Mouse (Mus musculus) liver, embryonic 14.5 days (tissue): ENCODE measurements around the gene Nav2. TPM values are rescaled to one million over a fixed set of nuclear protein-coding genes. Genes with fewer than 3 reads are reported as not detected.

Source experiments
- ATAC-seq: fragments of 200-750 bp; cut with Nextera tagmentation; 2 replicates; pipeline ENCODE4 v1.8.0; 2017; ENCODE audit warnings: moderate number of reproducible peaks, mild to moderate bottlenecking, moderate library complexity; ENCODE audit not compliant: insufficient read depth
- DNase-seq, 3 experiments: peaks; one replicate each; pipeline ENCODE4 v3.0.0-alpha.2; 2012 to 2013; ENCODE audit warnings: low read depth in 3 of 3, low spot score in 3 of 3
- H3K27ac ChIP-seq: fragments of 300-500 bp; sonication (generic); 2 replicates; pipeline ENCODE4 v1.5.1; 2014; ENCODE audit warnings: moderate library complexity, mild to moderate bottlenecking, control low read depth, inconsistent platforms
- H3K27me3 ChIP-seq: fragments of 300-500 bp; sonication (generic); 2 replicates; pipeline ENCODE4 v1.6.1; 2014; ENCODE audit warnings: mild to moderate bottlenecking, low read length, moderate library complexity; ENCODE audit not compliant: control insufficient read depth, insufficient read depth
- H3K36me3 ChIP-seq: fragments of 300-500 bp; sonication (generic); replicated peaks from 2 replicates; pipeline ENCODE4 v1.6.1; 2014; ENCODE audit warnings: low read depth; ENCODE audit not compliant: control insufficient read depth, insufficient read depth
- H3K4me1 ChIP-seq, 2 experiments: fragments of 200-500 bp in 1 of 2; fragments of 300-500 bp in 1 of 2; sonication (generic) in 1 of 2; replicated peaks; 2 replicates each; pipeline ENCODE4 v1.6.1; 2012 to 2014; ENCODE audit warnings: antibody characterized with exemption in 1 of 2, inconsistent platforms in 1 of 2, low read length in 1 of 2; ENCODE audit not compliant: control insufficient read depth in 2 of 2, insufficient read depth in 2 of 2
- H3K4me2 ChIP-seq: fragments of 300-500 bp; sonication (generic); 2 replicates; pipeline ENCODE4 v1.6.1; 2014; ENCODE audit warnings: low read depth, mild to moderate bottlenecking, control low read depth, moderate library complexity
- H3K4me3 ChIP-seq, 2 experiments: fragments of 200-500 bp in 1 of 2; fragments of 300-500 bp in 1 of 2; sonication (generic) in 1 of 2; 2 replicates each; pipeline ENCODE4 v1.5.1; 2012 to 2014; ENCODE audit warnings: low read depth in 2 of 2, low read length in 2 of 2, mild to moderate bottlenecking in 2 of 2, control low read depth in 1 of 2, inconsistent platforms in 1 of 2, moderate library complexity in 1 of 2; ENCODE audit not compliant: insufficient read depth in 1 of 2
- H3K9ac ChIP-seq: fragments of 300-500 bp; sonication (generic); replicated peaks from 2 replicates; pipeline ENCODE4 v1.6.1; 2014; ENCODE audit warnings: mild to moderate bottlenecking, control low read depth, moderate library complexity
- H3K9me3 ChIP-seq: fragments of 300-500 bp; sonication (generic); 2 replicates; pipeline ENCODE4 v1.6.1; 2016; ENCODE audit warnings: low read length, mixed read lengths; ENCODE audit not compliant: control insufficient read depth
- CTCF ChIP-seq: IDR thresholded peaks from 2 replicates; pipeline ENCODE4 v1.5.1; 2016; ENCODE audit warnings: antibody characterized with exemption, low read depth, control low read depth
- EP300 ChIP-seq: IDR thresholded peaks from 2 replicates; pipeline ENCODE4 v1.6.1; 2016; ENCODE audit warnings: antibody characterized with exemption, low read depth
- WGBS: fragments of 180-500 bp; shearing (Covaris S2); extraction: QIAGEN DNeasy Blood & Tissue Kit; methylation state at CpG from one replicate; pipeline ENCODE4 v1.1.7; 2014; ENCODE audit not compliant: insufficient replicate concordance; 5-methylcytosine and 5-hydroxymethylcytosine counted together
- polyA plus RNA-seq, 2 experiments: library from polyadenylated mRNA; depleted of rRNA in 1 of 2; stranded (reverse) in 1 of 2; unstranded in 1 of 2; fragments of >200 nt; fragmentation: Nextera tagmentation in 1 of 2; extraction: Ambion mirVana in 1 of 2; gene quantifications; 2 replicates each; pipeline versions ENCODE4 v1.2.1 to v1.2.3; 2012 to 2014

Gene Nav2
- polyA plus RNA-seq, 2 experiments, result 1.5 to 1.6 TPM

DNA sequence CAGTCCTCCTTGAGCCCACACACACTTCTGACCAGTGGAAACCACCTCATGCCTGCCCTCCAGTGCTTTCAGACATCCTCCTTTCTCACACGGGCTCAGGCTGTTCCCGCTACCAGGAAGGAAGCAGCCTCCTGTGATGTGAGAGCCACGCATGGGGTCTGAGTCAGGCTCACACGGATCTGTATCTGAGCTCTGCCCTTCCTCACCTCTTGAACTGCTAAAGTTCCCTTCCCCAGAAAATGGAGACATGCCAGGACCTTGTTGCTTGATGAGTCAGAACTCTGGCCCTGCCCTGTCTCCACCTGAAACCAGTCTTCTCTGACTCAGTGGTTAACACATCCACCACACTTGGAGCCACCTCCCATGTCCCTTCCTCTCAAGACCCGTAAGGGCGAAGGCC is 185.1 kb downstream of the Nav2 start:
- TF ChIP-seq EP300 (no peak), CTCF (no peak)
- Histone ChIP-seq H3K36me3 (no peaks in the 10 kb centered on the region), H3K27ac (no peak overlapping the region), H3K27me3 (no peaks in the 10 kb centered on the region; the same call in 1 of the 2 replicates), H3K9me3 (no peaks in the 10 kb centered on the region), H3K9ac (no peak overlapping the region), H3K4me2 (no peak overlapping the region), H3K4me1 (peaks cover 0 to 3% of the 10 kb centered on the region in 2 experiments; a peak in 2 of 4 replicates), H3K4me3 (no peak overlapping the region)
- DNase-seq (no peak), ATAC-seq (no peak)
- 41% methylated on average over 6 of the region's 6 CpGs for whole genome bisulfite sequencing

DNA sequence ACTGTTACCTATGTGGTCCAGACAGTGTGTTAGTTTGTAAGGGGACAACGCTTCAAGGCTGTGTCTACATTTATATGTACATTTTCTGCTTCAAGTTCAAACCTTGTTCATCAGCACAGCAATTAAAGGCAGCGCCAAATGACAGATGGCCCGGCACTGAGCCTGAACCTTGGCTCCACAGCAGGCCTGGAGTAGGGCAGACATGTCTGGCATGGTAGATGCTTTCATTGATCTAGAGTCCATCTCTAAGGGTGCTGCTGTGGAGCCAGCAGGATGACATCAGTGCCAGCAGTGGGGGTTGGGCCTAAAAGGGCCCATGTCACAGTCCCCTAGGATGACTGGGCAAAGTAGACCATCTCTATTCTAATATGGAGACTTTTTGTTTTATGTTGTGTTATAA is 186.0 kb downstream of the Nav2 start:
- no peak for DNase-seq
- Histone ChIP-seq H3K4me3 (no peak overlapping the region), H3K27me3 (no peaks in the 10 kb centered on the region; the same call in 1 of the 2 replicates), H3K27ac (no peak overlapping the region), H3K4me1 (peaks cover 3 to 12% of the 10 kb centered on the region in 2 experiments; a peak in 3 of 4 replicates), H3K4me2 (no peak overlapping the region), H3K9ac (no peak overlapping the region), H3K9me3 (no peaks in the 10 kb centered on the region), H3K36me3 (no peaks in the 10 kb centered on the region)
- no peak for ATAC-seq
- no peak for TF ChIP-seq CTCF
- no peak for TF ChIP-seq EP300
- WGBS, result 71% methylated on average over 3 of the region's 3 CpGs

DNA sequence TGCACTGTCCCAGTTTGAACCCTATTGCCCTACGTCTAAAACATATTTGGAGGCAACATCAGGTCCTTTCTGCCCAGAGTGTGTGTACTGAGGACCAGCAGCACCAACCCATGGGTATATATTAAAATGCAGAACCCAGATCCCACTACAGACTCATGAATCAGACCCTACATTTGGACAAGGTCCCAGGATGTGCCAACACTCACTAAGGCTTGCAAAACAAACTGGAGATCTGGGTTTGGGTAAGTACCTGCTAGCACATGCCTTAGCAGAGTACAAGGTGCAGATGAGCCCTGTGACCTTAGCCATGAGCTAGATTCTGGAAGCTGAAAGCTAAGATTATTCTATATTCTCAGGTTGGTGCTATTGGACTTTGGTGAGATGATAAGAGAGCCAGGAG is 192.8 kb downstream of the Nav2 start:
- Histone ChIP-seq H3K9me3 (no peaks in the 10 kb centered on the region), H3K4me3 (no peak overlapping the region), H3K4me1 (peaks cover 45 to 59% of the 10 kb centered on the region in 2 experiments), H3K9ac (no peak overlapping the region), H3K4me2 (no peak overlapping the region), H3K27me3 (no peaks in the 10 kb centered on the region), H3K36me3 (no peaks in the 10 kb centered on the region), H3K27ac (no peak overlapping the region)
- DNase-seq, result no peak
- TF ChIP-seq CTCF, result no peak
- TF ChIP-seq EP300, result no peak
- WGBS, result 63% methylated on average over 1 of the region's 1 CpGs
- no peak for ATAC-seq

DNA sequence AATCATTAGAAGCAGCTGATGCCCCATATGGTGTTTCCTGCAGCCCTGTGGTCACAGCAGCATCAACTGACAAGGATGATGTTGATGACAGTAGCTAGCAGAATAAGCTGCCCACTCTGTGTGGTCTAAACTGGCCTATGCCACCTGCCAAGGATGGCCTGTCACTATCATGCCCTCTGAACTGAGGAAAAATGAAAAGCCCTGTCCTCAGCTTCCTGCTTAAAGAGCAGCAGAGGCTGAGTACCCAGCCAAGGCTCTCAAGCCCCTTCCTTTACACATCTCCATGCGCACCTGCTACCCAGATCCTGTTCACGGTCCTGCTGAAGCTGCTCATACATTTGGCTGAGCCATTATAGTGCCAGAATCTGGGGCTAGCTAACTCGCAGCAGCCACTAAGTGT is 193.7 kb downstream of the Nav2 start:
- Histone ChIP-seq H3K4me3 (no peak overlapping the region), H3K27ac (no peak overlapping the region), H3K36me3 (no peaks in the 10 kb centered on the region), H3K4me2 (no peak overlapping the region), H3K9me3 (no peaks in the 10 kb centered on the region), H3K27me3 (no peaks in the 10 kb centered on the region), H3K4me1 (peaks cover 51 to 63% of the 10 kb centered on the region in 2 experiments), H3K9ac (no peak overlapping the region)
- ATAC-seq (no peak), DNase-seq (no peak)
- 85% methylated on average over 3 of the region's 3 CpGs for WGBS
- TF ChIP-seq CTCF (no peak), EP300 (no peak)

DNA sequence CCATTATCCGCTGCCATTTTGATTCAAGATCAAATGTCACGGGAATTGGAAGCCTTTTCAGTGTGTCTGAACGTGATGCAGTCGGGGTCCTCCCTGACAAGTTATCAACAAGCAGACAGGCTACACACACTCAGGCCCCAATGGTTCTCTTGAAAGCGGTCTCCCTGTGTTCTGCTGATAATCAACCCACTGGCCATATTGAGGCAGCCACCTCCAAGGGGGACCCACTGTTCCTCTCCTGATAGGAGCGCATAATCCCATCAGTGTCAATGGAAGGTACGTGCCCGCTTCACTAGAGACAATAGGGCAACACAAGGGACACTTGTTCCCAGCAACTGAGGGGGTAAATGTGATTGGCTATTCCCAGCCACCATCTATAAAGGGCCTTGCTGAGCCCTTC is 195.9 kb downstream of the Nav2 start:
- Histone ChIP-seq H3K9me3 (no peaks in the 10 kb centered on the region), H3K4me2 (peak overlapping the region; percentile 54), H3K36me3 (no peaks in the 10 kb centered on the region), H3K27me3 (no peaks in the 10 kb centered on the region), H3K27ac (peak overlapping the region; percentile 78), H3K4me3 (no peak overlapping the region), H3K9ac (peak overlapping the region; percentile 47), H3K4me1 (peaks cover 49 to 55% of the 10 kb centered on the region in 2 experiments)
- peak; percentile 95 for ATAC-seq
- 29% methylated on average over 8 of the region's 8 CpGs for WGBS
- TF ChIP-seq CTCF (no peak), EP300 (peak; percentile 92)
- DNase-seq, result peak; percentile 76 to 83 (median 79)
